Mouse (Mus musculus) CD4-positive, CD25-positive, alpha-beta regulatory T cell, adult 4 months (primary cell): Measurements from ENCODE around the gene Olfr282. TPM values are rescaled to one million over a fixed set of nuclear protein-coding genes. Genes with fewer than 3 reads are reported as not detected.
"Not testable (repeated sequence)": the region's sequence is repeated elsewhere in the genome, so short reads cannot be mapped to it uniquely, and the experiment has no call there.

Experiments used
- ATAC-seq: one replicate; pipeline ENCODE4 v1.8.0; 2017
- polyA plus RNA-seq, 2 experiments: library from polyadenylated mRNA; unstranded; fragments of 100-300 nt; shearing (Covaris generic); gene quantifications; one replicate each; pipeline ENCODE4 v1.2.1; 2017

Gene Olfr282
- not detected for polyA plus RNA-seq

- ATAC-seq = not testable (repeated sequence)
These were observed at the start of gene Olfr282 for GRCm38 (mm10) chr15:98430925-98431324. Gene Olfr282 (plus strand): TSS chr15:98431225.

GRCm38 (mm10) chr15:98387621-98388020 lies 43.4 kb upstream of the Olfr282 start:
- ATAC-seq = no peak

GRCm38 (mm10) chr15:98389796-98390195 lies 41.2 kb upstream of the Olfr282 start:
- no peak for ATAC-seq

- ATAC-seq = no peak
These were observed 39.7 kb upstream of the Olfr282 start for GRCm38 (mm10) chr15:98391081-98391902.

GRCm38 (mm10) chr15:98391903-98392187 lies 39.2 kb upstream of the Olfr282 start:
- ATAC-seq = no peak

- ATAC-seq = no peak
These were observed 33.9 kb upstream of the Olfr282 start for GRCm38 (mm10) chr15:98397136-98397535.

GRCm38 (mm10) chr15:98402356-98402755 lies 28.7 kb upstream of the Olfr282 start:
- no peak for ATAC-seq

- no peak for ATAC-seq
These were observed 22.5 kb upstream of the Olfr282 start for GRCm38 (mm10) chr15:98408406-98409060.

GRCm38 (mm10) chr15:98409635-98410034 lies 21.4 kb upstream of the Olfr282 start:
- no peak for ATAC-seq

GRCm38 (mm10) chr15:98410249-98410648 lies 20.8 kb upstream of the Olfr282 start:
- ATAC-seq = no peak

GRCm38 (mm10) chr15:98415996-98416395 lies 15.0 kb upstream of the Olfr282 start:
- no peak for ATAC-seq

GRCm38 (mm10) chr15:98416802-98417201 lies 14.2 kb upstream of the Olfr282 start:
- ATAC-seq = not testable (repeated sequence)

GRCm38 (mm10) chr15:98417285-98417684 lies 13.7 kb upstream of the Olfr282 start:
- not testable (repeated sequence) for ATAC-seq

- no peak for ATAC-seq
These were observed 12.9 kb upstream of the Olfr282 start for GRCm38 (mm10) chr15:98418096-98418495.

GRCm38 (mm10) chr15:98420897-98421296 lies 10.1 kb upstream of the Olfr282 start:
- ATAC-seq = no peak

- no peak for ATAC-seq
These were observed 6.7 kb upstream of the Olfr282 start for GRCm38 (mm10) chr15:98424326-98424725.

GRCm38 (mm10) chr15:98424753-98425152 lies 6.3 kb upstream of the Olfr282 start:
- no peak for ATAC-seq

GRCm38 (mm10) chr15:98425188-98425587 lies 5.8 kb upstream of the Olfr282 start:
- no peak for ATAC-seq

- ATAC-seq = no peak
These were observed 13.5 kb downstream of the Olfr282 start for GRCm38 (mm10) chr15:98444561-98444960.

GRCm38 (mm10) chr15:98448521-98448920 lies 17.5 kb downstream of the Olfr282 start:
- ATAC-seq = no peak

- ATAC-seq = no peak
These were observed 21.3 kb downstream of the Olfr282 start, which contains the start of gene Olfr281 for GRCm38 (mm10) chr15:98452288-98452687. Gene Olfr281 (plus strand): TSS chr15:98452588.

- no peak for ATAC-seq
These were observed 38.6 kb downstream of the Olfr282 start, which contains the start of gene OR5BS1P for GRCm38 (mm10) chr15:98469596-98469995. Gene OR5BS1P (plus strand): TSS chr15:98469896.

GRCm38 (mm10) chr15:98471539-98471938 lies 40.5 kb downstream of the Olfr282 start:
- no peak for ATAC-seq

- ATAC-seq = no peak
These were observed 43.9 kb downstream of the Olfr282 start for GRCm38 (mm10) chr15:98474958-98475357.
